Mouse (Mus musculus) forebrain, embryonic 11.5 days (tissue): ENCODE results near the gene Zmiz1. TPM values are rescaled to one million over a fixed set of nuclear protein-coding genes. Genes with fewer than 3 reads are reported as not detected.

Experiments used
- ATAC-seq: fragments of 200-750 bp; cut with Nextera tagmentation; replicated peaks from 2 replicates; pipeline ENCODE4 v1.8.0; 2017; ENCODE audit warnings: moderate TSS enrichment; ENCODE audit not compliant: low FRiP score
- DNase-seq: peaks from one replicate; pipeline ENCODE4 v3.0.0-alpha.2; 2017; ENCODE audit warnings: low spot score
- H3K27ac ChIP-seq: fragments of 300-500 bp; sonication (generic); 2 replicates; pipeline ENCODE4 v1.5.1; 2014; ENCODE audit warnings: low read depth, low read length
- H3K27me3 ChIP-seq: fragments of 300-500 bp; sonication (generic); 2 replicates; pipeline ENCODE4 v1.6.1; 2014; ENCODE audit warnings: mild to moderate bottlenecking, low read length, mixed read lengths; ENCODE audit not compliant: control insufficient read depth, insufficient read depth
- H3K36me3 ChIP-seq: fragments of 300-500 bp; sonication (generic); 2 replicates; pipeline ENCODE4 v1.6.1; 2014; ENCODE audit warnings: mild to moderate bottlenecking, low read length, moderate library complexity, mixed read lengths; ENCODE audit not compliant: control insufficient read depth, insufficient read depth
- H3K4me1 ChIP-seq: fragments of 300-500 bp; sonication (generic); replicated peaks from 2 replicates; pipeline ENCODE4 v1.6.1; 2014; ENCODE audit warnings: low read length, mixed read lengths; ENCODE audit not compliant: control insufficient read depth, insufficient read depth
- H3K4me2 ChIP-seq: fragments of 300-500 bp; sonication (generic); 2 replicates; pipeline ENCODE4 v1.6.1; 2014; ENCODE audit warnings: low read depth, mild to moderate bottlenecking, low read length, moderate library complexity, mixed read lengths; ENCODE audit not compliant: severe bottlenecking
- H3K4me3 ChIP-seq: fragments of 300-500 bp; sonication (generic); 2 replicates; pipeline ENCODE4 v1.5.1; 2014; ENCODE audit warnings: low read depth, low read length
- H3K9ac ChIP-seq: fragments of 300-500 bp; sonication (generic); 2 replicates; pipeline ENCODE4 v1.6.1; 2014; ENCODE audit warnings: low read length
- H3K9me3 ChIP-seq: fragments of 300-500 bp; sonication (generic); 2 replicates; pipeline ENCODE4 v1.6.1; 2016; ENCODE audit warnings: low read length, mixed read lengths; ENCODE audit not compliant: control insufficient read depth
- WGBS: fragments of 180-500 bp; shearing (Covaris S2); extraction: QIAGEN DNeasy Blood & Tissue Kit; methylation state at CpG from one replicate; pipeline ENCODE4 v1.1.7; 2014; 5-methylcytosine and 5-hydroxymethylcytosine counted together
- polyA plus RNA-seq: library from polyadenylated mRNA; unstranded; fragments of >200 nt; fragmentation: Nextera tagmentation; extraction: Ambion mirVana; gene quantifications from 2 replicates; pipeline ENCODE4 v1.2.1, GENCODE M21; 2014

The Zmiz1 gene
- polyA plus RNA-seq, 1 experiment from 2014 or later: 71.2 TPM

DNA sequence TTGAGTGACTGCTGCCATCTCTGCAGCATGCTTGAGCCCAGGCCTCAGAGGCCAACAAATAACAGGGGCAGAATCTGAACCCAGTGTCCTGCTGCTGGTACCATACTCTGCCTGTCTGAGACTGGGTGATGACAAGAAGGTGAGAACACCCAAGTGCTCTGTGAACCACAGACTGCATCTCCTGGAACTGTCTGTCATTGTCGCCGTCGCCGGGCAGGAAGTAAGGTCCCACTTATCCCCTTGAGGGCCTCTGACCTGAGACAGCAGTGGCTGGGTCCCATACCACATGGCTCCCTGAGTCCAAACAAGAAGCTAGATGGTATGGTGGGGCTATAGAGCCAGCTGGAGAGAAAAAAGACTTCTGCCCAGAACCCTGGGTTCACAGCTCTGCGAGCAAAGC is 100.9 kb downstream of the Zmiz1 start:
- no peak for ATAC-seq
- WGBS: 83% methylated on average over 5 of the region's 5 CpGs

DNA sequence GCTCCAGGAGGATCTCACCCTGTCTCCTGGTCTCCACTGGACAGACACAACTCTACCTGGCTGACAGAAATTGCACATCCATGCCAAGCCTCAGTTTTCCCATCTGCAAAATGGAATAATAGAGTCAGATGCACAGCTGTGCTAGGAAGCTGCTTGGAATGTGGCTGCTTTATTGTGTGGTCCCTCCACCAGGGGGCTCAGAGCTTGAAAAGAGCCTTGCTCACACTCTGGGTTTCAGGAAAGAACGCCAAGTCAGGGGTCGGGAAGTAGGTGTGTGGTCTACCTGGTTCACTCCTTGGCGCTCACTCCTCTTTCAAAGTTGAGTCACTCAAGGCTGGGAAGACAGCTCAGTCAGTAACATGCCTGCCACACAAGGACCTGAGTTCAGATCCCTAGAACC is 101.9 kb downstream of the Zmiz1 start:
- H3K36me3 ChIP-seq: no peaks in the 10 kb centered on the region

More for the DNA sequence above, 100.9 kb downstream of the Zmiz1 start:
- no peaks in the 10 kb centered on the region for H3K9me3 ChIP-seq
- no peak overlapping the region for H3K4me2 ChIP-seq
- no peak for DNase-seq
- H3K4me1 ChIP-seq: peaks cover 24% of the 10 kb centered on the region
- no peak overlapping the region for H3K9ac ChIP-seq
- H3K4me3 ChIP-seq: no peak overlapping the region
- no peaks in the 10 kb centered on the region for H3K27me3 ChIP-seq
- H3K36me3 ChIP-seq: no peaks in the 10 kb centered on the region
- H3K27ac ChIP-seq: no peak overlapping the region

DNA sequence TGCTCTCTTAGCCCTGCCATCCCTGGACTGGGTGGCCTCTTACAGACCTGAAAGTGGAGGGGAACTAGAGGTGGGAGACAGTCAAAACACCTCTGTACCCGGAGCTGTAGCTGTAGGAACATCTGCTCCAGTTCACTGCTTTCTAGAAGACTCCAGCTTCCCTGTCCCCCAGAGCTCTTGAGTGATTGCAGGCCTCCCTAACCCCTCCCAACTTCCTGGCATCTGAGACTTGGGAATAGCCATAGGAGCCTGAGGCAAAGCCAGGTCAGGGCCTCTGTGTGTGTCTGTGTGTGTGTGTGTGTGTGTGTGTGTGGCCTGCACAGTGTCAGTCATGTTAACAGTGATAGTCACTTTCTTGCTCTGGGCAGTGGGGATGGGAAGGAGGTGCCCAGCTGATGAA is 102.7 kb downstream of the Zmiz1 start:
- Histone ChIP-seq H3K9me3 (no peaks in the 10 kb centered on the region), H3K36me3 (no peaks in the 10 kb centered on the region), H3K4me2 (no peak overlapping the region), H3K4me3 (no peak overlapping the region), H3K27me3 (no peaks in the 10 kb centered on the region), H3K9ac (no peak overlapping the region), H3K4me1 (peaks cover 12% of the 10 kb centered on the region; the same call in 1 of the 2 replicates), H3K27ac (no peak overlapping the region)
- ATAC-seq (no peak), DNase-seq (no peak)
- WGBS: 69% methylated on average over 1 of the region's 1 CpGs

More for the DNA sequence above, 101.9 kb downstream of the Zmiz1 start:
- no peak overlapping the region for H3K4me3 ChIP-seq
- WGBS: 92% methylated on average over 3 of the region's 3 CpGs
- peaks cover 18% of the 10 kb centered on the region for H3K4me1 ChIP-seq
- no peak overlapping the region for H3K4me2 ChIP-seq
- ATAC-seq (no peak), DNase-seq (no peak)
- H3K9ac ChIP-seq: no peak overlapping the region
- H3K9me3 ChIP-seq: no peaks in the 10 kb centered on the region
- H3K27ac ChIP-seq: no peak overlapping the region
- no peaks in the 10 kb centered on the region for H3K27me3 ChIP-seq

DNA sequence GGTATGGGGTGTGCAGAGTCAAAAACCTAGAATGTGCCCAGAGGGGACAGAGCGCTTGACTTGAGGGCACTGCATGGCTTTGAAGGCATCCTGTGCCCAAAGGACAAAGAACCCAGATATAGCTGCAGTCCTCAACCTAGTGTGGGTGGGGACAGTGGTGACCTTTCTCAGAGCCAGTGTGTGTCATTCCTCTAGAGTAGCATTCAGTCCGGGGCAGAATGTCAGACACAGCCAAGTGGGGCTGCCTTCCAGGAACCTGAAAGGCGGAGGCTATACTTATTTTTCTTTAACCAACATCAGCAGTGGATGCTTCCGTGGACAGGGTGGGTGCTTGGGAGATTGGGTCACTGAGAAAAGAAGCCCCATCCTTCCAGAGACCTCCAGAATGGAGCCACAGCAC is 103.5 kb downstream of the Zmiz1 start:
- no peak for ATAC-seq
- Histone ChIP-seq H3K36me3 (no peaks in the 10 kb centered on the region), H3K9ac (no peak overlapping the region), H3K4me3 (no peak overlapping the region), H3K27ac (no peak overlapping the region), H3K27me3 (no peaks in the 10 kb centered on the region), H3K4me1 (peaks cover 6% of the 10 kb centered on the region; the same call in 1 of the 2 replicates), H3K4me2 (no peak overlapping the region), H3K9me3 (no peaks in the 10 kb centered on the region)
- 89% methylated on average over 4 of the region's 4 CpGs for WGBS
- DNase-seq: no peak

DNA sequence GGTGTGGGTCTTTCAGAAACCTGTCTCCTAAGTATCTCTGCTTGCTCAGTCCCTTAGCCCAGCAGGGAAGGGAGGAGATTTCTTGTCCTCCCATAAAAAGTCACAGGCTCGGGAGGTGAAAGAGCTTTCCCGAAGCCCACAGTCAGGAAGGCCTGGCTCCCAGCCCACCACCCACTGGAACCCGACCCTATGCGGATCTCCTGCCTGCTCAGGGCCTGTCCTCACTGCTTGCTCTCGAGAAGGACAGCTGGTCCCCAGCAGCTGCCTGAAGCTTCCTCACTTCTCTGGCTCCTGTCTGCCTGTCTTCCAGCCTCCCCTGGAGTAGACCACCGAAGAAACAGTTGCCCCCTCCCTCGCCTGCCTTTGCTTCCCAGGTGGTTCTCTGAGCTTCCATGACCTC is 103.9 kb downstream of the Zmiz1 start:
- Histone ChIP-seq H3K9me3 (no peaks in the 10 kb centered on the region), H3K36me3 (no peaks in the 10 kb centered on the region), H3K27ac (no peak overlapping the region), H3K27me3 (no peaks in the 10 kb centered on the region), H3K4me2 (no peak overlapping the region), H3K9ac (no peak overlapping the region), H3K4me3 (no peak overlapping the region), H3K4me1 (0 out of 2 replicates have a peak, but pooled peaks cover 6% of the 10 kb centered on the region)
- ATAC-seq (no peak), DNase-seq (no peak)
- WGBS: 88% methylated on average over 7 of the region's 7 CpGs

DNA sequence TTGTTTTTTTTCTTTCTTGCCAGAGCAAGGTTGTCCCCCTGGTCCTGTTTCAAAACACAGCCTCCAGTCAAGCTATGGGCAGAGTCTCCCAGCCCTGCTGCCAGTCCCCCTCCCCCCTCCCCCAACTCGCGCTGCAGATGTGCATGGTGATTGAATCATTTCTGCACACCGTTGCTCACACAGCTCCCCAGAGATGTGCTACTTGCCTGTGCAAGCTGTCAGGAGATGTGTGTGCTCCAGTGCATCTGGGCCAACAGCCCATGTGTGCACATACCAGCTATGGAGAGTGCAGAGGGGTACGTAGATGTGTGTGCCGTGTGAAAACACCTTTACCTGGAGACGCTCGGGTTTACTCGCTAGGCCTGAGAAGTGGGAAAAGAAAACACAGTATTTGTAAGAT is 105.6 kb downstream of the Zmiz1 start:
- no peaks in the 10 kb centered on the region for H3K9me3 ChIP-seq
- H3K27ac ChIP-seq: no peak overlapping the region
- H3K9ac ChIP-seq: no peak overlapping the region
- H3K4me2 ChIP-seq: no peak overlapping the region
- 0 out of 2 replicates have a peak, but pooled peaks cover 6% of the 10 kb centered on the region for H3K4me1 ChIP-seq
- H3K27me3 ChIP-seq: no peaks in the 10 kb centered on the region
- no peak overlapping the region for H3K4me3 ChIP-seq
- WGBS: 69% methylated on average over 8 of the region's 8 CpGs
- H3K36me3 ChIP-seq: no peaks in the 10 kb centered on the region
- ATAC-seq (no peak), DNase-seq (no peak)

DNA sequence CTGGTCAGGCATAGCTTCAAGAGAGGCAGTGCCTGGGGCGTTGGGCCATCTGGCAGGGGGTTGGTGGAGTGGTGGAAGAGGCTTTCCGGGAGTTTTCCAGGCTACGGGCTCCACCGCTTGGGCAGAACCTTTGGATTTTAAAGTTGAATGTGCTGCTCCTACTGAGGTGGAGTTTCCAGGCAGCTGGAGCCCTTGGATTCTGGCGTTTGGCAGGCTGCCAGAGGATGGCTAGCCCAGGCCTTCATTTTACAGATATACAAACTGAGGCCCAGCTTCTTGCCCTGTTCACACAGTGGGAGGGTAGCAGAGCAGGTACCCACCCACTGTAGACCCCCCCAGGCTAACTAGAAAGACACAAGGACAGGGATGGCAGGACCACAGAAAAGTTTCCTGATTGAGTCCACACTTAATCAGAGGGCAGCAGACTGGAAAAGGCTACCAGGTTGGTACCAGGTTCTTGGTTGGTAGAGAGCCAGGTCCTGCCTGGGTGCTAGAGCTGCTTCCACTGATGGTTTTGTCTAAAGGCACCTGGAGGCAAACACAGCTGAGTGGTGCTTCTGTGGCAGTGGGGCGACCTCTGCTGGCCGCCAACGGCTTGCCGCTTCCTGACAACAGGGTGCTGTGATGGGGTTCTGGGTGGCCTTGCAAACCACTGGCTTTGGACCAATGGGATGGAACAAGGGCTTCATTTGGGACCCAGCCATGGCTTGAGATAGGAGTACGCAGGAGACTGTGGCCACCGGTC is 106.5 kb downstream of the Zmiz1 start:
- Histone ChIP-seq H3K27me3 (no peaks in the 10 kb centered on the region), H3K4me2 (no peak overlapping the region), H3K27ac (peak overlapping the region; percentile 42; the same call in 1 of the 2 replicates), H3K9ac (no peak overlapping the region), H3K9me3 (no peaks in the 10 kb centered on the region), H3K4me3 (no peak overlapping the region), H3K4me1 (0 out of 2 replicates have a peak, but pooled peaks cover 3% of the 10 kb centered on the region), H3K36me3 (no peaks in the 10 kb centered on the region)
- ATAC-seq (peak; percentile 64), DNase-seq (peak; percentile 88)
- WGBS: 38% methylated on average over 11 of the region's 11 CpGs

DNA sequence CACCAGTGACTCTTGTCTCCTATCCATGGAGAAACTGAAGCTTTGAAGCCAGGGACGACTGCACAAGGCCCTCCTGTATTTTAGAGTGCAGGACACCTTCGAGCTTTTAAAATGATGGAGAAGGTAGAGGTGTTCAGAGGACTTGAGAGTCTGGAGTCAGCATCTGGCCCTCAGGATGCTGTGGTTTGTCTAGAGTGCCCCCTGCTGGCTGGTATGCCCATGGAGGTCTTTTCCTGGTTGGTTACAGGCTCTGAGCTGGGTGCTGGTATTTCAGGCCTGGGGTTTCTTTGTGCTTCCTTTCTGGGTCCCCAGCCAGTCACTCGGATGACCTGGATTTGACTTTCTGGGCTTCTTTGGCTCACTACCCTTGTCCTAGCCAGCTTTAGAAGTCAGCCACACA is 108.3 kb downstream of the Zmiz1 start:
- DNase-seq (peak; percentile 80), ATAC-seq (no peak)
- Histone ChIP-seq H3K27ac (no peak overlapping the region), H3K4me2 (no peak overlapping the region), H3K4me1 (0 out of 2 replicates have a peak, but pooled peaks cover 3% of the 10 kb centered on the region), H3K9me3 (no peaks in the 10 kb centered on the region), H3K36me3 (no peaks in the 10 kb centered on the region; the same call in 1 of the 2 replicates), H3K9ac (no peak overlapping the region), H3K27me3 (no peaks in the 10 kb centered on the region), H3K4me3 (no peak overlapping the region)
- WGBS: 46% methylated on average over 3 of the region's 3 CpGs

DNA sequence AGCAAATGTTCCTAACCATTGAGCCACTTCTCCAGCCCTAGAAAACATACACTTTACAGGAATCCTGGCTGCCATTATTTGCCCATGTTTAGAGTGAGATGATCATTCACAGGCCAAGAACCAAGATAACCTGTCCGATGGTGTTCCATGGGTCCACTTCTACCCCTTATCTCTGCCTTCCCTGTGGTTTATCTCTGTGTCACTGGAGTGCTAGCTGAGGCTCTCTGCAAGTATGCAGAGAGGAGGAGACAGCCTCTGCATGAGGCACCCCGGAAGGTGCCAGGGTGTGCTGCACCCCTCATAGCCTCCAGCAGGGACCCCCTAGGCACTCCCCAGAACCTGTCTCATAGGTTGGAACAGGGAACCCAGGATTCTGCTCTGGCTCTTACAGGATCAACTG is 108.9 kb downstream of the Zmiz1 start:
- Histone ChIP-seq H3K4me1 (0 out of 2 replicates have a peak, but pooled peaks cover 3% of the 10 kb centered on the region), H3K9ac (no peak overlapping the region), H3K4me2 (no peak overlapping the region), H3K27ac (no peak overlapping the region), H3K4me3 (no peak overlapping the region), H3K27me3 (no peaks in the 10 kb centered on the region), H3K9me3 (no peaks in the 10 kb centered on the region), H3K36me3 (no peaks in the 10 kb centered on the region; the same call in 1 of the 2 replicates)
- 89% methylated on average over 2 of the region's 2 CpGs for WGBS
- ATAC-seq (no peak), DNase-seq (no peak)
